Mouse (Mus musculus): ENCODE data around the gene Scn1b. TPM values are rescaled to one million over a fixed set of nuclear protein-coding genes. Genes with fewer than 3 reads are reported as not detected.

Gene Scn1b
- polyA plus RNA-seq, 1 experiment from 2014 or later: 0.25 TPM

DNA sequence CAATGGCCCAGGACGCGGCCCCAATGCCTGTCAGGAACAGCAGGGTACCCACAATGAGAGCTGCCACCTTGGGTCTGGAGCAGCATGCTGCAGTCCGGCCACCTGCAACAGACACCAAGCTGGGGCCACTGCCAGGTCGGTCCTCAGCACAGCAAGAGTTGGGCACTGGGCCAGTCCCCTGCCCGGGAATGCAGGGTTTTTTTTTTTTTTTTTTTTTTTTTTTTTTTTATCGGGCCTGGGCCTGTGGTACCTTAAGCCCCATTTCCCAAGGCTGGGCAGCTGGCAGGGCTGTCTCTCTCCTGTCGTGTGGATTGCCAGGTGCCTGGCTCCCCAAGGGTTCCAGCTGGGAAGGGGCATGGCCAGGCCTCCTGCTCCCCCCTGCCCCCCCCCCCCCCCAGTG is 17.7 kb downstream of the Scn1b start:
- Histone ChIP-seq H3K4me3 (no peak overlapping the region), H3K27me3 (ENCODE audit: poor library complexity, severe bottlenecking) (peaks cover 4% of the 10 kb centered on the region; the same call in 1 of the 2 replicates), H3K27ac (no peak overlapping the region), H3K4me1 (peaks cover 17% of the 10 kb centered on the region), H3K36me3 (replicated peaks) (no peaks in the 10 kb centered on the region), H3K9me3 (no peaks in the 10 kb centered on the region; the same call in 1 of the 2 replicates)
- 71% methylated on average over 4 of the region's 7 CpGs for WGBS
- no peak for DNase-seq (ENCODE audit: extremely low spot score, low spot score)

DNA sequence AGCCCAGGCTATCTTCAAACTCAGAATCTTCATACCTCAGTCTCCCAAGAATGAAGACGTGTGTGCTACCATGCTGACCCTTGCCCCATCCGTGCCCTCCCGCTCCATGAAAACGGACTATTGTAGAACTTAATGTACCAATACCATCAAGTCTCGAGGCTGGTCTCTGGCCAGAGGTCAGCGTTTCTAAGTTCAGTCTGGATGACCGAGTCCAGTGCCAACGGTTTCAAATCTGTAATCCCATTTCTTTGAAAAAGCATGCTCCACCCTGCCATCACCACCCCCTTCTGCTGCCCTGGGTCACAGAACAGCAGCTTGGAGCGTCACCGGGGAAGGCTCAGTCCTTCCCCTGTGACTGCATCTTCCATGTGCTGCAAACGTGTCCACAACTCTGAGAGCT is 19.0 kb downstream of the Scn1b start:
- Histone ChIP-seq H3K4me3 (no peak overlapping the region), H3K27me3 (ENCODE audit: poor library complexity, severe bottlenecking) (no peaks in the 10 kb centered on the region), H3K36me3 (replicated peaks) (no peaks in the 10 kb centered on the region), H3K9me3 (no peaks in the 10 kb centered on the region; the same call in 1 of the 2 replicates), H3K27ac (no peak overlapping the region), H3K4me1 (peaks cover 14% of the 10 kb centered on the region)
- no peak for DNase-seq (ENCODE audit: extremely low spot score, low spot score)
- WGBS: 89% methylated on average over 11 of the region's 11 CpGs

DNA sequence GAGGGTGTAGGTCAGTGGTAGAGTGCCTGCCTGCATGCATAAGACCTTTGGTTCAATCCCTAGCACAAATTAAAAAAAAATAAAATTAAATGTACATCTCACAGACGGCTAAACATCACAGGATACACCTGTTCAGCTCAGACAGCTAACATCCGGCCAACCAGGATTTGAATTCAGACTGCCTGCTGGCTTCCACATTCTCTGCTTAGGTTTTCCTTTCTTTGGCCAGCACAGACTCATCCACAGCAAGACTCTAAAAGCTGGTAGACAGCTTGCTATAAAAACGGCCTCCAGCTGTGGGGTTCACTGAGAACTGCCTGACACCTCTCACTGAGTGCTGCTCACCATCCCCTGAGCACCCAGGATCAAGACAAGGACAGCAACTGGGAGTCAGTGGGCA is 20.6 kb downstream of the Scn1b start:
- H3K4me1 ChIP-seq: no peaks in the 10 kb centered on the region
- DNase-seq (ENCODE audit: extremely low spot score, low spot score): no peak
- no peaks in the 10 kb centered on the region for H3K27me3 ChIP-seq (ENCODE audit: poor library complexity, severe bottlenecking)
- H3K4me3 ChIP-seq: no peak overlapping the region
- H3K36me3 ChIP-seq (replicated peaks): no peaks in the 10 kb centered on the region
- no peaks in the 10 kb centered on the region; the same call in 1 of the 2 replicates for H3K9me3 ChIP-seq
- 65% methylated on average over 3 of the region's 3 CpGs for WGBS
- no peak overlapping the region for H3K27ac ChIP-seq

DNA sequence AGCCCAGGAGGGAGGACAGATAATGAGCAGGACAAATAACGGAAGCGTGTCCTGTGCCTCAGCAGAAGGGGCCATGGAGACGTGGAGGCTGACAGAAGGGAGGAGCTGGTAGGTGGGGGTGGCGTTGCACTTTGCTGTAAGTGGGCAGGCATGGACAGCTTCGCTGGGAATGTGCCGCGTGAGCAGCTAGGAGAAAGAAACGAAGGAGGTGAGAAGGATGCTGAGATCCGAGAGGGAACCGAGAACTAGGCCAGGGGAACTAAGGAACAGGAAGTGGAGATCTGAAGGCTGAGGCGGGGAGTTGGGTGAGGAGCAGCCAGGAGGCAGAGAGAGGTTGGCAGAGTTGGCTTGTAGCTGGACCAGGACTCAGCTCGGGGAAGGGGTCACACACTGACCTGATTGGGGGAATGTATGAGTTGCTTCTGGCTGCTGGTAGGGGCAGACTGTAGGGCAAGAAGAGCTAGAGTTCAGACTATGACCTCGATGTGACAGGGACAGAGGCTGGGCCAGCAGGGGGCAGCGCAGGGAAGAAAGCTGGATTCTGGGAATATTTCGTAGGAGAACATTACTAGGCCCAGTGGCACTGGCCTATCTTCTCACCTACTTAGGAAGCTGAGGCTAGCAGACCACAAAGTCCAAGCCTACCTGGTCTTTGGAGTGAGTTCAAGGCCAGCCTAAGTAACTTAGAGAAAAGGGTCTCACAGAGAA is 21.6 kb downstream of the Scn1b start:
- Histone ChIP-seq H3K9me3 (no peaks in the 10 kb centered on the region; the same call in 1 of the 2 replicates), H3K4me3 (no peak overlapping the region), H3K36me3 (replicated peaks) (no peaks in the 10 kb centered on the region), H3K4me1 (no peaks in the 10 kb centered on the region), H3K27ac (no peak overlapping the region), H3K27me3 (ENCODE audit: poor library complexity, severe bottlenecking) (no peaks in the 10 kb centered on the region)
- peak; percentile 41 for DNase-seq (ENCODE audit: extremely low spot score, low spot score)
- WGBS: 78% methylated on average over 15 of the region's 15 CpGs

DNA sequence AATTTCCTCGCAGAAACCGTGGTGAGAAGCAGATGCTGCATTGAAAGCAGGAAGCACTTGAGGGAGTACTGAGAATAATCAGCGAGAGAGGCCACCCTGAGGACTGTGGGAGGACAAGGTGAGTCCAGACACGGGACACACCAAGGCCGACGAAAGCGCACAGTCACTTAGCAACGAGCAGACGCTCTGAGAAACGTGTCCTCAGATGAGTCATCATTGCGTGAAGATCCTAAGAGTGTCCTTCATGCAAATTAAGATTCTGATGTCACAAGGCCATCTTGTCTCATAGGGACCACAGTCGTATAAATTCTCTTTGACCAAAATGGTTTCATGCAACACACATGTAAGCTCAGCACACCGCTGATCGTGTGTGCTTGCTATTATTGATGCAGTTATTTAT is 26.0 kb downstream of the Scn1b start:
- Histone ChIP-seq H3K4me3 (no peak overlapping the region), H3K4me1 (peaks cover 11% of the 10 kb centered on the region), H3K9me3 (no peaks in the 10 kb centered on the region), H3K27me3 (ENCODE audit: poor library complexity, severe bottlenecking) (no peaks in the 10 kb centered on the region), H3K27ac (no peak overlapping the region), H3K36me3 (replicated peaks) (no peaks in the 10 kb centered on the region)
- DNase-seq (ENCODE audit: extremely low spot score, low spot score): no peak
- WGBS: 89% methylated on average over 14 of the region's 14 CpGs

DNA sequence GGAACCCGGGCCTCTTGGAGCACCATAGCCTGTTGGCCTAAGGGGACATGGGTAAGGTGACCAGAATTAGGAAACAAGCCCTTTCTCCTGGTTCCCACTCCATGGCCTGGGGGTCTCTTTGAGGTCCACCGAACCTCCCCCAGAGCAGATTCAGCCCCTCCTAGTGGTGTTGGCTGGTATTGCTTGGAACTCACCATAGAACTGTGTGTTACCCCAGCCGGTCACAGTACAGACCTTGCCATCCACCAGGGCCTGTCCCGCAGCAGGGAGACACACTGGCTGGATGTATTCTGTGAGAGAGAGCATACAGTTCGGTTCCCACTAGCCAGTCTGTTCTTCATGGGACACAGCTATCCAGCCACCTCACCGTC is 27.2 kb downstream of the Scn1b start:
- H3K9me3 ChIP-seq: no peaks in the 10 kb centered on the region
- peaks cover 11% of the 10 kb centered on the region for H3K4me1 ChIP-seq
- no peaks in the 10 kb centered on the region for H3K36me3 ChIP-seq (replicated peaks)
- no peak for DNase-seq (ENCODE audit: extremely low spot score, low spot score)
- H3K27ac ChIP-seq: no peak overlapping the region
- WGBS: 90% methylated on average over 6 of the region's 6 CpGs
- no peaks in the 10 kb centered on the region for H3K27me3 ChIP-seq (ENCODE audit: poor library complexity, severe bottlenecking)
- no peak overlapping the region for H3K4me3 ChIP-seq

DNA sequence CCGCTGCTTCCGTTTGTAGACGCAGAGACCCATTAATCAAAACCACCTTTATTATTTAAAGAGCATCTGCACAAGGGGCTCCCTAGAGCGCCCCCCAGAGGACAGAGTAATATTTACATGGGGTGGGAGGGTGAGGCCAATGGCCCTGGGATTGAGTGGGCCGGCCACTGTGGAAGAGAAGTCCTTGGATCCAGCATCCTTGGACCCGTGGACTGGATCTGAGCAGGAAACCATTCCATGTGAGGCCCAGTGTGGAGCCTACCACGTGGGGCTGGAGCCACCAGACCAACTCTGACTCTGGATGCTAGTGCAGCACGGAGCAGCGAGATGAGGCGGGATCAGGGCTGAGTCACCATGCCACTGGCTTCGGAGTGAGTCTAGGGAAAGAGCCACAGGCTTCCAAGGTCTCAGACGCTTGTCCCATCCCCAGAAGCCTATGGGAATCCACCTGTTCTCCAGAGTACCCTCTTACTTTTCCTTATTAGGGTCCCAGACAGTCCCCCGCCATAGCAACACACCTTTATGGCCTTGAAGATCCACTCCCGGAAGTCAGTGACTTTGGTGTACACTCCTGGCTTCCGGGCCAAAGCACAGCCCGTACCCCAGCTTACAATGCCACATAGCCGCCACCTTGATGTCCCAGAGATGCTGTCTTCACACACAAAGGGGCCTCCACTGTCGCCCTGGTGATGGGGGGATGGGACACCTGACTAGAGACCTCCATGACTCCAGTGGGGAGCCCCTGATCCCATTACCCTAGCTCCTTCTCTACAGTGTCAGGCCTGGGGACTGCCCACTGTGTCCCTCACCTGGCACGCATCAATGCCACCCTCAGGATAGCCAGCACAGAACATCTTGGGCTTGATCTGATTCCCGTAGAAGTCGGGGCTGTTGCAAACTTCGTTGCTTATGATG is 27.8 kb downstream of the Scn1b start:
- DNase-seq (ENCODE audit: extremely low spot score, low spot score): no peak
- WGBS: 79% methylated on average over 22 of the region's 22 CpGs

DNA sequence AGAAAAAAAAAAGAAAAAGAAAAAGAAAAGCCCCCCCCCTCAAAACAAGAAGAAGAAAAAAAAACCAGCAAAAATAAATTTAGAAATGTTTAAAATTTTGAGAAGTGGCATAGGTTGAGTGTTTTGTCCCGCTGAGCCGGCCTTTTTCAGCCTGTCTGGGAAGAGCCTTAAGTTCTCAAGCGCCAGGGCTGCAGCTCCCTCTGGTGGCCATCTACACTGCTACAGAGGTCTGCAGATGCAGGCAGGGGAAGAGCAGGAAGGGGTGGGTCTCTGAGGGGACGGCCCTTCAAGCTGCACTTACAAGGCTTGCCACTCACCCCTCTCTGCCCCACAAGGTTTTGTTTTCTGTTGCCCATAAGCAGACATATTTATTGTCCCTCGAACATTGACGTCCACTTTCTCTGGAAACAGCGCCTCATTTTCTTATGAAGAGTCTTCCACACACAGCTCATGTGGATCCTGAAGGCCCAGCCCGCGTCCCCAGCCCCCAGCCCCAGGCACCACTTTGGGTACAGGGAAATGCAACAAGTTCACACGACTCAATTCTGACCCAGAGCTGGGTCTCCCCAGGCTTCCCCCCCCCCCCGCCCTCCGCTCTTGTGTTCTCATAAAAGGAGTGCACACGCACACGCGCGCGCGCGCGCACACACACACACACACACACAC is 29.1 kb downstream of the Scn1b start:
- Histone ChIP-seq H3K9me3 (no peaks in the 10 kb centered on the region), H3K27ac (peak overlapping the region; percentile 66; the same call in 1 of the 2 replicates), H3K4me1 (peaks cover 11% of the 10 kb centered on the region), H3K4me3 (peak overlapping the region; percentile 40), H3K27me3 (ENCODE audit: poor library complexity, severe bottlenecking) (no peaks in the 10 kb centered on the region), H3K36me3 (replicated peaks) (no peaks in the 10 kb centered on the region)
- 40% methylated on average over 20 of the region's 20 CpGs for WGBS
- peak; percentile 85 for DNase-seq (ENCODE audit: extremely low spot score, low spot score)

More for the DNA sequence above, 27.8 kb downstream of the Scn1b start:
- Histone ChIP-seq H3K27me3 (ENCODE audit: poor library complexity, severe bottlenecking) (no peaks in the 10 kb centered on the region), H3K36me3 (replicated peaks) (no peaks in the 10 kb centered on the region), H3K9me3 (no peaks in the 10 kb centered on the region), H3K4me1 (peaks cover 11% of the 10 kb centered on the region), H3K4me3 (no peak overlapping the region), H3K27ac (no peak overlapping the region)

DNA sequence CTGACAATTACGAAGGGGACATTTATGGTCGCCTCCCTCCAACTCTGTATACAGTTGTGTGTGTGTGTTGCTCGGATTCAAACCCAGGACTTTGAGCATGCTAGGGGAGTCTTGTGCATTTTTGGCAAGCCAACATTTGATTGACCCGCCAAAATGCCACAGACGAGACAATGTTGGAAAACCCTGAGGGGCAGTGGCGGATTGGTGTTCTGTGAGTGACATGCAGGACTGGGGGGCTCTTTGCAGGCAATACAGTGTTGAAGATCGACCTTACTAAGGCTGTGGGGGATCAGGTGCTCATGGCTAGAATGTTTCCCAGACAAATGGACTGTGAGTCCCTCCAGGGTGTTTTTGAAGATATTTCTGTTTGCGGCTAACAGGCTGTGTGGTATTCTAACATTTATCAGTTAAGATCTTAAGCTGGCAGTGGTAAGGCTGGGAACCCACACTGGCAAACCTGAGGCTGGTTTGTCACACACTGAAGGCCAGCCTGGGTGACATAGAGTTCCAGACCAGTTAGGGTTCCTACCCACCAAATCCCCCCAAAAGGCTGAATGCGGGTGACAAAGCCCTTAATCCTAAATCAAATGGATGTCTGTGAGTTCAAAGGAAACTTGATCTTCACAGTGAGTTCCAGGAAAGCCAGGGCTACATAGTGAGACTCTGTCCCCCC is 29.8 kb downstream of the Scn1b start:
- Histone ChIP-seq H3K4me3 (no peak overlapping the region), H3K27ac (no peak overlapping the region), H3K36me3 (replicated peaks) (no peaks in the 10 kb centered on the region), H3K27me3 (ENCODE audit: poor library complexity, severe bottlenecking) (no peaks in the 10 kb centered on the region), H3K9me3 (no peaks in the 10 kb centered on the region), H3K4me1 (peaks cover 11% of the 10 kb centered on the region)
- DNase-seq (ENCODE audit: extremely low spot score, low spot score): no peak
- 74% methylated on average over 9 of the region's 9 CpGs for WGBS

DNA sequence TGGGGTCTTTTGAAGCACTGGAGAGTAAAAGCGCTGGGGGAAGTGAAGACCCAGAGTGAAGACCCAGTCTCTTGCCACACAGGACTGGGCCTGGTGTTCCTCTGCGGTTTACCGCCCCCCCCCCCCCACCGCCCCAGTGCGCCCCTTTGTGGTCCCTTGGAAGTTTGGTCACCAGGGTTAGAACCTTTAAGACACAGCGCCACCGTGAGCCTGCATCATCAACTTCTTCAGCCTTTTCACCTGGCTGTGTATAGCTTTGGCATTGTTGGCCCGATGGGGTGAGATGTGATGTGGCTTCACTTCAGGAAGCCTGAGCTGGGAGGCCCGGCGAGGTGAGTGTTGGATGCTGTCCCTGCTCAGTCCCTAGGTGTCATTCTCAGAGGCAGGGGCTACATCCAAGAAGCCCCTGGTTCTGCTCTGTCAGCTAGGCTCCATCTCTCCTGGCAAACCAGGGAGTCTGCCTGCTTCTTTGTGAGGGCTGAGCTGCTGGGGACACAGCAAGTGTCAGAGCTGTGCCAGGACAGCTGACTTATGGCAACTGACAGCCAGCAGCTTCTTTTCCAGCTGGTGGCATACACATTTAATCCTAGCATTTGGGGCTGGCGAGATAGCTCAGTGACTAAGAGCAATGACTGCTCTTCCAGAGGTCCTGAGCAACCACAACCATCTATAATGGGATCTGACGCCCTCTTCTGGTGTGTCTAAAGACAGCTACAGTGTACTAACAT is 31.9 kb downstream of the Scn1b start:
- Histone ChIP-seq H3K4me3 (no peak overlapping the region), H3K36me3 (replicated peaks) (no peaks in the 10 kb centered on the region), H3K4me1 (peaks cover 11% of the 10 kb centered on the region), H3K9me3 (no peaks in the 10 kb centered on the region; the same call in 1 of the 2 replicates), H3K27ac (no peak overlapping the region), H3K27me3 (ENCODE audit: poor library complexity, severe bottlenecking) (no peaks in the 10 kb centered on the region)
- WGBS: 29% methylated on average over 12 of the region's 12 CpGs
- DNase-seq (ENCODE audit: extremely low spot score, low spot score): no peak

DNA sequence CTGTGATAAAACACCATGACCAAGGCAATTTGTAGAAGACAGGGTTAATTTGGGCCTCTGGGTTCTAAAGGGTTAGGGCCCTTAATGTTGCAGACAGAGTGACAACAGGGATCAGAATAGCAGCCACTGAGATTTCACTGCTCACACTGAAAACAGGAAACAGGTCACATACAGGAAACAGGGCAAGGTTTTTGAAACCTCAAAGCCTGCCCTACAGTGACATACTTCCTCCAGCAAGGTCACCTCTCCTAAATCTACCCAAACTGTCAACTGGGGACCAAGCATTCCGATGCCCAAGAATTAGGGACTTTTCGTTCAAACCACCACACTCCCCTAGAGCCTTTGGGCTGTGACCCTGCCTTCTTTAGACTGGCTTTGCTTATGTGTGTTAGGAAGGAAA is 37.1 kb downstream of the Scn1b start:
- peaks cover 12% of the 10 kb centered on the region for H3K4me1 ChIP-seq
- no peaks in the 10 kb centered on the region for H3K36me3 ChIP-seq (replicated peaks)
- no peaks in the 10 kb centered on the region; the same call in 1 of the 2 replicates for H3K9me3 ChIP-seq
- H3K4me3 ChIP-seq: no peak overlapping the region
- no peak overlapping the region for H3K27ac ChIP-seq
- DNase-seq (ENCODE audit: extremely low spot score, low spot score): no peak
- 90% methylated on average over 2 of the region's 2 CpGs for WGBS
- H3K27me3 ChIP-seq (ENCODE audit: poor library complexity, severe bottlenecking): no peaks in the 10 kb centered on the region

DNA sequence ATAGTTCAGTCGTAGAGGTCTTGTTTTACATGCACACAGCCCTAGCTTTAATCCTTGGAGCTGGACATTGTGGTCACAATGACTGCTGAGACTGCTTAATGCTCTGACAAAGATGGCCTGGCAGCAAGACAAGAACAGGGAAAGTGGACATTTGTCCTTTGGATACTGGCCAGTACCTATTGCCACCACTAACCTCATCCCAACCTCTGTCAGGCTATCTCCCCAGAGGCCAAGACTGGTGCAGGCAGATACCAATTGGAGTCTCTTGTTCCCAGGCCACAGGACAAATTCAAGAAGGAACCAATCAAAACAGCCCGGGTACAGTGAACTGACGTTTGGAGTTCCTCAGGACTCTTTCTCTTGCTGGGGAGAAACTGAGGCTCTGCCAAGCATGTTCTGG is 38.6 kb downstream of the Scn1b start:
- H3K27me3 ChIP-seq (ENCODE audit: poor library complexity, severe bottlenecking): no peaks in the 10 kb centered on the region
- peaks cover 27% of the 10 kb centered on the region for H3K4me1 ChIP-seq
- no peaks in the 10 kb centered on the region; the same call in 1 of the 2 replicates for H3K9me3 ChIP-seq
- no peaks in the 10 kb centered on the region for H3K36me3 ChIP-seq (replicated peaks)
- DNase-seq (ENCODE audit: extremely low spot score, low spot score): no peak
- H3K4me3 ChIP-seq: no peak overlapping the region
- WGBS: 69% methylated on average over 3 of the region's 3 CpGs
- H3K27ac ChIP-seq: no peak overlapping the region

Measured in forebrain, embryonic 10.5 days (tissue).